Mouse (Mus musculus): Measurements from ENCODE around the gene Dync1i2.

The Dync1i2 gene

DNA sequence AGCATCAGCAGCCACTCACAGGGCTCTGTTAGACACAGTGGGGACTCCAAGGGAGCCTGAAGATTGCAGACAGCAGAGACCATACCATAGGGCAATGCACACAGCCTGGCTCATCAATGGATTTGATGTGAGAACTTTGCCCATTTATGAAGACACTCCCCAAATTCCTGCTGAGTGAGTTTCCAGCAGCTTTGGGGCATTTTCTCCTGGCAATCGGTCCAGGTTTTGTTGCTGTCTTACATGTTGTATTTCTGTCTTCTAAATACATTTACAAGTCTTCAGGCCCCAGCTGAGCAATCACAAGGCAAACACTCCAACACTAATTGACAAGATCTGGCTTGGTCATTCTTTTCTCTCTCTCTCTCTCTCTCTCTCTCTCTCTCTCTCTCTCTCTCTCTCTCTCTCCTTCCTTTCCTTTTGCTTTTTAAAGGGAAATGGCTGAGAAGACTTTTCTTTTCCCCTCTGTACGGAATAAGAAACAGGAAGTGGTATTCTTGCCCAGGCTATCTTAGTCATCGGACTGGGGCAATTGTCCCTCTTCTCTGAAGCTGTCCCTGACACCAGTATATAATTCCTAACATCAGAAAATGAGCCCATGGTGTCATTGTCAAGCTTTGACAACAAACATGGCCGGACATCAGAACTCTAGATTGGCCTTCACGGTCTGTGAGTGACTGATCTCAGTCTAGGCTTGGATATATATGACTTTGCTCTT lies 2.3 kb upstream of the Dync1i2 start:
- DNase-seq: no peak

DNA sequence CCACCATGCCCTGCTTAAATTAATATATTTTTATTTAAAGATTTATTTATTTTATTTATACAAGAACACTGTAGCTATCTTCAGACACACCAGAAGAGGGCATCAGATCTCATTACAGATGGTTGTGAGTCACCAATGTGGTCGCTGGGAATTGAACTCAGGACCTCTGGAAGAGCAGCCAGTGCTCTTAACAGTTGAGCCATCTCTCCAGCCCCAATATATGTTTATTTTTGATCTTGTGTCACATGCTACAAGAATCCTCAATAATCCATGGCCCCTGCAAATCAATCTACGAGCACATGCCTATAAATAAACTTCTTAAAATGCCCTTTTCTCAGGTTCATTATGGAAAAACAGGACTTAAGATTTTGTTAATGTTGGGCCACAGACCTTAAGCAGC lies 410 bp upstream of the Dync1i2 start:
- peak; percentile 39 for DNase-seq

DNA sequence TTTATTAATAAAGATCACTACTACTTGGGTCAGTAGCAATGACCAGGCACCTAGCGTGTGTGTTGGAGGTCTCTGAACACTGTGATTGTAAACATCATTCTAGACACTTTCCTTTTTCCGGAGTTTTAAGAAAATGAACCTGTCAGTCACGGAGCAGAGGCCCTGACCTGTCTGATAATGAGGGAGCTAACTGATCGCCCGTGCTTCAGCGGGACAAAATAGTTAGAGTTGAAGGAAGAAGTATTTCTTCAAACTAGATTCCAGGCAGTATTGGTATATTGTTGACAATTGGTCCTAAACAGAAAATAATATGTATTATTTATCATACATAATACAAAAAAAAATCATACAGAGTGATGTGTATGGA lies 837 bp downstream of the Dync1i2 start:
- DNase-seq: no peak

DNA sequence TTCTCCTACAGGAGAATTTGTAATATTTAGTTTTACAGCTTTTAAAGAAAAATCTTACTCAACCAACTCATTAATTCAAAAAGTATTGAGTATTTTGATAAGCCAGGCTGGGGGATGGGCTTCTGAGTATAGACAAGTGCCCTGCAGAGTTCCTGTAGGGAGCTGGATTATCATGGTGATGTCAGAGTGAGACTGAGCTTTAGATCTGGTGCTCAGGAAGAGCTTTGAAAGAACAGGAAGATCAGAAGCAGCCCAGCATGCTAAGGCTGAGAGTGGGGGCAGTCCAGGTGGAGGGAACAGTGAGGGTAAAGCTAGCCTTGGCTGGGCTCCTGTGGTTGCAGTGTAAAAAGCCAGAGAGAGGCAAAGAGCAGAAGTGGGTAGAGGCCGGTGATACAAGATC lies 9.5 kb downstream of the Dync1i2 start:
- no peak for DNase-seq

DNA sequence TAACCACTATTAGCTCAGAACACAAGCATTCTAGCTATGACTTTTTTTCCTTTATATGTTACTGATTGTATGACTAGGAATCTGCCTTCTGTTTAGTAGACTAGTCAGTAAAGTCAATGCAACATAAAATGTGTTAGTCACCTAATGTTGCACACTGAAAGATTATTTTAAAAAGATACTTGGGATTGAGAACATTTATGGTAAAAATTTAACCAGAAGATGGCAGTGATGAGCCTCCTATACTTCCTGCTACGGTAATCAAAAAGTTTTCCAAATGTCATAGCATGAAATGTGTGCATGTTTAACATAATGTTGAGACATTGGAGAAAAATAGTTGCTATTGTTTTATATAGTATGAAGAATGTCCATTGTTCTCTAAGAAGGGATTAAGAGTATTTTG lies 15.9 kb downstream of the Dync1i2 start:
- DNase-seq: no peak

DNA sequence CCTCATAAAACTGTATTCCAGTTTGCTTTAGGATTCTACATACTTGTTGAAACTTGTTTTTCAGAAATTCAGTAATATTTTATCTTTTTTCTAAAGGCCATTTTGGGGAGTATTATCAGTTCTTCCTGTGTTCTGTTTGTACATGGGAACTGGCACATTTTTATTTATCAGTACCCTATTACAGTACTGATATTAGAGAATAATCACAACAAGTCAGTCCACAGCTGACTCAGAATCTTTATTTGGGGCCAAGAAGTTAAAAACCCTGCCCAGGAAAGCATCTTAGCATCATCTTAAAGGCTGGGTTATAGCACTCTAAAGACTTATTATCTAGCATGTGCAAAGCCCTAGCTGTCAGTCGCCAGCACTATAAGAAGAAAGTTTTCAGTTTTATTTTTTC lies 18.1 kb downstream of the Dync1i2 start:
- no peak for DNase-seq

DNA sequence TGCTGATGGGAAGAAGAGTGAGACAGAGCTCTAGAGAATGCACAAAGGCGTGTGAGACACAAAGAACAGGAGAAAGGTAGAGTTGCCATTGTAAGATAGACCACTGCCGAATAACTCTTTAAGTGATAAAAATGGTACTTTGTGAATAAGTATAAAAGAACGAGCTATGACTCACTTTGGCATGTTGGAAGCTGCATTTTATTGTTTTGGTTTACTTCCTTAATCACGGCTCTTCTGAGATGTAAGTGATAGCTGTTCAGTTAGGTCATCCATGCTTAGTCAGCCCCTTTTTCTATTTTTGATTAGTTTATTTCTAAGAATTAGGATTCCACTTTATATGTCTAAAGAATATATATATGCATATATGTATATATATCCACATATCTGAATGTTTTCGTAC lies 20.4 kb downstream of the Dync1i2 start:
- no peak for DNase-seq

- no peak for DNase-seq
These were observed 21.5 kb downstream of the Dync1i2 start for GRCm38 (mm10) chr2:71232976-71233375.

DNA sequence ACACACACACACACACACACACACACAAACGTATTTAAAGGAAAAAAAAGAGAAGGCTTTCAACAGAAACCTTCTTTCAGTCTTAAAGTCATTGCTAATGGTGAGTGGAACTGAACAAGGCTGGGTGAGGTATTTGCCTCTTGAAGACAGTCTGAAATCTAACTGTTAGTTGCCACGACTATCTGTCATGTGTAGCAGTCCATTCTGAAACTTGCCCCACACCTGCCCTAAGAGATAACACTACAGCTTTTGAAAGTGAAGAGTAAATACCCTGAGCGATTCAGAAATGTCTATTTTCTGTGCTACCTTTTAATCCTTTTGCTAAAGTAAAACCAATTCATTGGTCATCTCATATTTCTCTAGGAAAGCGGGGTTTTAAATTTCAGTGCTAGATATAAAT lies 23.9 kb downstream of the Dync1i2 start:
- DNase-seq: no peak

DNA sequence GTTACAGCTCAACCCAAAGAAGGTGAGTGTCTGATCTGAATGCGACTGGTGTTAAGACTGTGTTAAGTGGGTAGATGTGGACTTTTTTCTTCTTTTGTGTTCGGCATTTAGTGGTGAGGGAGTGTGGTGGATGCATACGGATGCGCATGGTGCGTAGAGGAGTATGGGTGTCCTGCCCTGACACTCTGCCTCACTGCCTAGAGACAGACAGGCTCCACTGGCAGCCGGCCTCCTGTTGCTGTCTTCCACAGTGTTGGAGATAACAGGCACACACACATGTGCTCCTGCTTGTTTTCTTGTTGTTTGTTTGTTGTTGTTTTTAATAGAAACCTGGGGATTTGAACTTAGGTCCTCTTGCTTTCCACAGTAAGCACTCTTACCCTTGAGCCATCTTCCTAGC lies 24.5 kb downstream of the Dync1i2 start:
- no peak for DNase-seq

GRCm38 (mm10) chr2:71241505-71241904 lies 30.0 kb downstream of the Dync1i2 start:
- DNase-seq: no peak

DNA sequence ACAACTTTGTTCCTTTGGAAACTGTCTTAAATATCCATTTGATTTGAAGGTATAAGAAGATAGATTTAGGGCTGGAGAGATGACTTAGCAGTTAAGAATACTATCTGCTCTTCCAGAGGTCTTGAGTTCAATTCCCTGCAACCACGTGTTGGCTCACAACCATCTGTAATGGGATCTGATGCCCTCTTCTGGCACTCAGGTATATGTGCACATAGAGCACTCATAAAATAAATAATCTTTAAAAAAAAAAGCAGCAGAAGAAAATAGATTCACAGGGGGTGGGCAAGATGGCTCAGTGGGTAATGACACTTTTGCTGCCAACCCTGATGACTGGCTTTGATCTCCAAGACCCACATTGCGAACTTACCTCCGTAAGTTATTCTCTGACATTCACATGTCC lies 30.7 kb downstream of the Dync1i2 start:
- DNase-seq: no peak

DNA sequence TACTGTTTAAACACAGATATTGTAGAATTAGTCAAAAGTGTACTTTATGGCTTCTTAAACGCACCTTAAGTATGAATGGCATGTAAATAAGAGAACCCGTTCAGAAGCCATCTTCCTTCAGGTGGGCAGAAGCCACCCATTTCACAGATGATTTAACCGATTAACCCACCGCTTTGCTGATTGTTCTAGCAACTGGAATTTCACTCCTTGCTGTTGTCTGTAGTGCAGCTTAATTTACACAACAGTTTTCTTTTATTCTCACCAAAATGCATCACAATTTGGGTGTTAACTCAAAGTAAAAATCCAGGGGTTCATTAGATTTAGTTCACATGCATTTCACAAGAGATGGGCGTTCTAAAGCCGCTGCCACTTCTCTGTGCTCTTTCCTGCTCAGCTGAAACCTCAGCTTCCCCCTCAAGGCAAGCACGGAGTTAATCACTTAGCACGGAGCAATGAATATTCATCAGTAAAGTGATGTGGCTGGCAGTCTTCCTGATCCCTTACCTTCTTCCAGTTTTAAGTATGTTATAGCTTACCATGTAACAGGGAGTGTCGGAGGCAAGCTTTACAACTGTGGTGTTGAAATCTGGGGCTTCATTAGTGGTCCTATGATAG lies 31.7 kb downstream of the Dync1i2 start:
- no peak for DNase-seq

- peak; percentile 22 for DNase-seq
These were observed 33.3 kb downstream of the Dync1i2 start for GRCm38 (mm10) chr2:71244807-71245206.

- peak; percentile 91 for DNase-seq
These were observed 33.9 kb downstream of the Dync1i2 start for GRCm38 (mm10) chr2:71245416-71245815.

DNA sequence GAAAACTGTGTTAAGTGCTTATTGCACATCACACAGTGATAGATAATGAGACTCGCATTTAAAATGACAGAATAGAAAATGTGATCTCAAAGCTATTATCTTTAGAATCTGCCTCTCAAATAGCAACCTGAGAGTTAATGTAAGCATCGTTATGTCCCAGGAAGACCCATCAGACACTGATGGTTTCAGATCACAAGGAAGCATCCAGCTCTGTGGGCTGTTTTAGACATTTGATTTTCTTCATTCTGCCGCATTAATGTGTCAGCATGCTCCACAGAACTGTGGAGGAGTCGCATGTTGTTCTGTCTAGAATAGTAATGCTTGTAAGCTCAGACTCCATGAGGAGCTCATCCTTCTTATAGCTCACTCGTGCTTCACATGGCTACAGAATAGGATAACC lies 34.6 kb downstream of the Dync1i2 start:
- no peak for DNase-seq

- DNase-seq: no peak
These were observed 36.6 kb downstream of the Dync1i2 start for GRCm38 (mm10) chr2:71248071-71248470.

- DNase-seq: no peak
These were observed 39.3 kb downstream of the Dync1i2 start for GRCm38 (mm10) chr2:71250841-71251240.

- no peak for DNase-seq
These were observed 43.3 kb downstream of the Dync1i2 start for GRCm38 (mm10) chr2:71254836-71255235.

- DNase-seq: no peak
These were observed 45.1 kb downstream of the Dync1i2 start for GRCm38 (mm10) chr2:71256581-71256980.

DNA sequence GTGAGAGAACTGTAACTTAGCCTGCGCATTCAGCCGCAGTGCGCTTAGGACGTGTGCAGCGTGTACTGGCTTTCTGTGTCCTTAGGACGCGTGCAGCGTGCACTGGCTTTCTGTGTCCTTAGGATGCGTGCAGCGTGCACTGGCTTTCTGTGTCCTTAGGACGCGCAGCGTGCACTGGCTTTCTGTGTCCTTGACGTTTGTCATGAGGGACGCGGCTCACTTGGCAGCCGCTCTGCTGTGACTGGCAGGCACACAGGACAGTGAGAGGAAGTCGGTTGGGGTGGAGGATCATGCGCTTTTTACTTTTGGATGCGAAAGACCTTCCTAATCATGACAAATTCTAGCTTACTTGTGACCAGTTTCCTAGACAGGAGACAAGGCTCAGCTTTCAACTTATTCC lies 53.1 kb downstream of the Dync1i2 start:
- DNase-seq: no peak

DNA sequence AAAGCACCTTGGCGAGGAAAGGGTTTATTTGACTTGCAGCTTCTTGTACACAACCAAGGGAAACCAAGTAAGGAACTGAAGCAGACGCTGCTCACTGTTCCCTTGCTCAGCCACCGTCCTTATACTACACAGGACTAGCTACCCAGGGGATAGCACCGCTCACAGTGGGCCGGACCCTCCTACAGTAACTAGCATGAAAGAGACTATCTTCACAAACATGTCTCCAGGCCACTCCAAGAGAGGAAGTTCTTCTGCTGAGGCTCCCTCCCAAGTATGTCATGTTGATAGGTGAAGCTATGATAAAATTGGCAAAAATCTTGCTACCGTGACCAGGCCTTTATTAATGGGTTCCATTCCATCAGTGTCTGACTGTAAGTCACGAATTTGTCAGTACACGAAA lies 57.2 kb downstream of the Dync1i2 start:
- DNase-seq: no peak

GRCm38 (mm10) chr2:71269332-71269731 lies 57.8 kb downstream of the Dync1i2 start:
- DNase-seq: no peak

- DNase-seq: no peak
These were observed 58.6 kb downstream of the Dync1i2 start for GRCm38 (mm10) chr2:71270085-71270484.
